In the genomic region with DNA sequence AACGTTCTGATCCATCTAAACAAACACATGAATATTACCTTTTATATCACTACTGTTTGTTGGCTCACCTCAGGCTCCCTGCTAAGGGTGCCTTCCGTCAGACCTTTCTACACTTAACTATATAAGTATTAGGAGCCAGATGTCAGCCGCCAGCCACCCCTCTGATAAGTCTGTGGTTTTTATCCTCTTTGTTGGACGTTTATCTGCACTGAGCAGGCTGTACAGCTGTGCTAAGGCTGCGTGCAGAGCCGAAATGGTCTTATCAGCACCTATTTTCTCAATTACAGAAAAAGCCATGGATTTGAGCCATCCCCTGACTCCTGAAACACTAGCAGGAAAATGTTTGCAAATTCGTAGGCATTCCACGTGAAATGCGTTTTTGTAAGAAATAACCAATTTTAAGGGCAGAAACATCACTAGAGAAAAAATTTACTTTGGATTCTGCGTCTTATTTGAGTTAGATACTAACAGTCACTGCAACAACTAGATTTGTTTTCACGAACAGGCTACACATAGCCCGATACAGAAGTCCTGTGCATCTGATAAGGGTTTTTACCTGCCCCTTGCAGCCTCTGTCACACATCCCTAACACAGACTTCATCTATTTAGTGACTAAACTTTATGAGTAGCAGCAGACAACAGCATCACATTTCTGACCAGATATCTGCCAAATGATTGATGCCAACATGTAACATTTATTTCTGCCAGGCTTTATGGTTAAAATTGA, we compare ENCODE assay signal across 8 mouse cellular contexts.
DNase-seq lines count a peak whose midpoint lies in the region; ATAC-seq and TF ChIP-seq lines count a peak whose summit lies in the region.
"Had no signal": no experiment of that assay in that cellular context is flagged by ENCODE, and none has a peak within 500 bp of the region (broad histone marks: within the 10 kb centered on the region; RNA-seq: fewer than 3 reads in every experiment).

No protein-coding gene starts in this region.

- TF ChIP-seq CTCF in lung, embryonic 14.5 days (IDR thresholded peaks at IDR 0.05; ENCODE audit: low read depth), result no peak
- TF ChIP-seq CTCF in lung, adult 2 months (IDR thresholded peaks at IDR 0.05; ENCODE audit: insufficient read depth, low read length), result no peak
- TF ChIP-seq CTCF in cerebellum, adult 2 months (IDR thresholded peaks at IDR 0.05; ENCODE audit: borderline replicate concordance, insufficient read depth, low read depth, low read length), result no peak

- H3K9ac ChIP-seq in lung, embryonic 14.5 days, result no peak overlapping the region
- no peak overlapping the region for H3K9ac ChIP-seq in midbrain, embryonic 14.5 days (replicated peaks; ENCODE audit: low read length)

- H3K4me3 ChIP-seq in lung, embryonic 14.5 days (ENCODE audit: low read depth, low read length), result no peak overlapping the region
- no peak overlapping the region for H3K4me3 ChIP-seq in lung, adult 2 months (replicated peaks; ENCODE audit: extremely low read depth, low read depth, low read length)
- H3K4me3 ChIP-seq in midbrain, embryonic 14.5 days (replicated peaks; ENCODE audit: low read depth, low read length), result no peak overlapping the region
- H3K4me3 ChIP-seq in cerebellum, adult 2 months (replicated peaks; ENCODE audit: insufficient read depth, low read depth, low read length), result no peak overlapping the region

- 49% methylated on average over 12 of the region's 12 CpGs for WGBS in lung, embryonic 14.5 days
- WGBS in lung, adult 2 months, result 77% methylated on average over 12 of the region's 12 CpGs
- WGBS in midbrain, embryonic 14.5 days, result 63% methylated on average over 12 of the region's 12 CpGs
- WGBS in cerebellum, adult 2 months, result 90% methylated on average over 12 of the region's 12 CpGs

- ATAC-seq in lung, embryonic 14.5 days (ENCODE audit: insufficient read depth), result peak; percentile 52; the same call in 1 of the 2 replicates
- peak; percentile 97 for ATAC-seq in common myeloid progenitor, adult 5-6 weeks (replicated peaks; ENCODE audit: low read depth, poor library complexity, severe bottlenecking)
- ATAC-seq in midbrain, embryonic 14.5 days (ENCODE audit: low FRiP score, low TSS enrichment), result no peak

- H3K9me3 ChIP-seq in lung, embryonic 14.5 days (ENCODE audit: low read depth, low read length), result no peaks in the 10 kb centered on the region
- no peaks in the 10 kb centered on the region for H3K9me3 ChIP-seq in midbrain, embryonic 14.5 days (ENCODE audit: control insufficient read depth, low read length)

- TF ChIP-seq POLR2A in lung, adult 2 months (IDR thresholded peaks at IDR 0.05; ENCODE audit: borderline replicate concordance, extremely low read depth, low read depth, low read length), result no peak
- no peak for TF ChIP-seq POLR2A in cerebellum, adult 2 months (IDR thresholded peaks at IDR 0.05; ENCODE audit: borderline replicate concordance, insufficient read depth, low read length)

- no peak overlapping the region for H3K27ac ChIP-seq in lung, embryonic 14.5 days (ENCODE audit: low read depth)
- H3K27ac ChIP-seq in midbrain, embryonic 14.5 days (replicated peaks; ENCODE audit: low read depth, low read length), result 0 out of 2 replicates have a peak overlapping the region, but pooled peaks have one; percentile 10
- no peak overlapping the region for H3K27ac ChIP-seq in cerebellum, adult 2 months (ENCODE audit: insufficient read depth, low read length)

- DNase-seq in lung, embryonic 14.5 days, result no peak
- DNase-seq in lung, adult 2 months, result no peak
- peak; percentile 77 for DNase-seq in liver
- peak; percentile 50 for DNase-seq in midbrain, embryonic 14.5 days
- no peak for DNase-seq in cerebellum, adult 2 months
- no peak for DNase-seq in natural killer cell, adult 2 months (ENCODE audit: low spot score in 2 of 2)
- DNase-seq: thymus, postnatal 4 days had no signal

- no peaks in the 10 kb centered on the region for H3K36me3 ChIP-seq in lung, embryonic 14.5 days (ENCODE audit: insufficient read depth)
- no peaks in the 10 kb centered on the region for H3K36me3 ChIP-seq in midbrain, embryonic 14.5 days (ENCODE audit: control insufficient read depth, insufficient read depth, low read length)

- peak overlapping the region; percentile 12; the same call in 1 of the 2 replicates for H3K4me2 ChIP-seq in lung, embryonic 14.5 days
- H3K4me2 ChIP-seq in midbrain, embryonic 14.5 days (ENCODE audit: low read length), result no peak overlapping the region

- 0 out of 2 replicates have a peak, but pooled peaks cover 5% of the 10 kb centered on the region for H3K4me1 ChIP-seq in lung, embryonic 14.5 days (ENCODE audit: insufficient read depth)
- no peaks in the 10 kb centered on the region for H3K4me1 ChIP-seq in lung, adult 2 months (ENCODE audit: control insufficient read depth, insufficient read depth, low read length)
- H3K4me1 ChIP-seq in midbrain, embryonic 14.5 days (ENCODE audit: control insufficient read depth, insufficient read depth, low read length), result peaks cover 16% of the 10 kb centered on the region
- H3K4me1 ChIP-seq in cerebellum, adult 2 months (ENCODE audit: control insufficient read depth, insufficient read depth, low read length), result peaks cover 10% of the 10 kb centered on the region

- H3K27me3 ChIP-seq in lung, embryonic 14.5 days (ENCODE audit: insufficient read depth, low read length), result no peaks in the 10 kb centered on the region
- no peaks in the 10 kb centered on the region for H3K27me3 ChIP-seq in midbrain, embryonic 14.5 days (ENCODE audit: control insufficient read depth, insufficient read depth, low read length)
- no peaks in the 10 kb centered on the region for H3K27me3 ChIP-seq in cerebellum, adult 2 months (ENCODE audit: control insufficient read depth, insufficient read depth, low read length)

Comparison
In these comparisons a context has a peak if more than half of its experiments do, and no peak if none do; other contexts are left out.
1. DNase-seq: peak in liver (single experiment) and midbrain, embryonic 14.5 days (single experiment); none in lung, embryonic 14.5 days (single experiment), lung, adult 2 months (single experiment), cerebellum, adult 2 months (0 of 2) and natural killer cell, adult 2 months (0 of 2).